Mouse (Mus musculus): ENCODE measurements around the gene Gpr137c.

Gpr137c gene

DNA sequence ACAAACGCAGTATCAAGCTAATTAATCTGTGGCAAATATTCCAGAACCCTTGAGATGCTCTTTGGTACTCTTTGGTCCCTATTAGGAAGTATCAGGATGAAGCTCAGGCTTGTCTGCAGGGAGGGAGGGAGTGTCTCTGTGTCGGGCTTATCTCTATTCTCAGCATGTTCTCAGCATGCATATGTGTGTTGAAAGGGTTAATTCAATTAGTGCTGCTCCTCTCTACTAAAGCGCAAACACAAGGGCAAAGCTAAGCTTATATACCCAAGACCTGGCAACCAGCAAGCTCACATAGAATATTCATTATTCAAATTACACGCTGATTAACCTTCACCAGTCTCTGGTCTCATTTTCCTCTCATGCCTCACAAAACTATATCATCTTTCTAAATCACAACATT, 84.4 kb downstream of the Gpr137c start:
- DNase-seq = no peak

DNA sequence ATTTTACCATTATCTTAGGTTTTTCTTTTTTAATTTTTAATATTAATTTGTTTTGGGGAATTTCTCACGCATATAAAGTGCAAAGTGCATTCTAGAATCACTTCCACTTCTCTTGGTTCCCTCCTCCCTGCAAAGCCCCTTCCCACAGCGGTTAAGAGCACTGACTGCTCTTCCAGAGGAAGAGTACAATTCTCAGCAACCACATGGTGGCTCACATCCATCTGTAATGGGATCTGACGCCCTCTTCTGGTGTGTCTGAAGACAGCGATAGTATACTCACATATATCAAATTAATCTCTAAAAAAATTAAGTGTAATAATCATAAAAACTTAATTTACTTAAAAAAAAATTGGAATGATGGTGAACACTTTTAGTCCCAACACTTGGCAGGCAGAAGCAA, 84.9 kb downstream of the Gpr137c start:
- DNase-seq = no peak

DNA sequence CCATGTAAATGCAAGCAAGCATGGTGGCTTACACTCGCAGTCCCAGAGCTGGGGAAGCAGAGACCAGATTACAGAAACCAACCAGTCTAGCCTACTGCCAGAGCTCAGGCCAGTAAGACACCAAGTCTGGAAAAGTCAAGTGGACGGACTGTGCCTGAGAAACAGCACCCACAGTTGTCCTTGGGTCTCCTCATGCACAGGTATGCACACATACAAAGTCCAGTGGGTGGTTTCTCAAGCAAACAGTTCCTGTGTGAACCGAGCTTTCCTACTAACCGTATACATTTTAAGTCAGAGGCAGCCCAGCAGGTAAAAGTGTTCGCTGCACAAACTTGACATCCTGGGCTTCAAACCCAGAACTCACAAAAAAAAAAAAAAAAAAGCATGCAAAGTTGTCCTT, 86.3 kb downstream of the Gpr137c start:
- DNase-seq = no peak

GRCm38 (mm10) chr14:45307630-45308328, 88.3 kb downstream of the Gpr137c start:
- no peak for DNase-seq

GRCm38 (mm10) chr14:45309646-45310045, 90.1 kb downstream of the Gpr137c start:
- DNase-seq = no peak

DNA sequence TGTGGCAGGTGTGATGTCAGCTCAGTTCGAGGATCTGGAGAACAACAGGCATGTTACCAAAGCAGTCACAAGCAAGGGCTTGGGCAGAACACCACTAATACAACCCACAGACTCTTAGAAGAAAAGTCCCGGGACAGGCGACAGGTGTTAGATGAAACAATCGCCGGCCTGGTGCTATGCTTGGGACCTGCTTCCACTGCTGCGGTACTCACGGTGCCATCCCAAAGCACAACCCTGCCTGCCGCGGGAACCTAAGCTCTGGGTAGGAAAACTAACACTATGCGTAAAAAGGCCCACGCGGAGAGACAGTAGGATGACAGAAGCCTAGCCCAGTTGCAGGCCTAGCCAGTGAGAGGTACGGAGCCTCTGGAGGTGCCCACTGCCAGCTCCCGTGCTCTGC, 90.6 kb downstream of the Gpr137c start:
- DNase-seq = no peak

GRCm38 (mm10) chr14:45316927-45317326, 97.4 kb downstream of the Gpr137c start:
- DNase-seq = no peak

- no peak for DNase-seq
These were observed 98.4 kb downstream of the Gpr137c start for GRCm38 (mm10) chr14:45317921-45318411.

DNA sequence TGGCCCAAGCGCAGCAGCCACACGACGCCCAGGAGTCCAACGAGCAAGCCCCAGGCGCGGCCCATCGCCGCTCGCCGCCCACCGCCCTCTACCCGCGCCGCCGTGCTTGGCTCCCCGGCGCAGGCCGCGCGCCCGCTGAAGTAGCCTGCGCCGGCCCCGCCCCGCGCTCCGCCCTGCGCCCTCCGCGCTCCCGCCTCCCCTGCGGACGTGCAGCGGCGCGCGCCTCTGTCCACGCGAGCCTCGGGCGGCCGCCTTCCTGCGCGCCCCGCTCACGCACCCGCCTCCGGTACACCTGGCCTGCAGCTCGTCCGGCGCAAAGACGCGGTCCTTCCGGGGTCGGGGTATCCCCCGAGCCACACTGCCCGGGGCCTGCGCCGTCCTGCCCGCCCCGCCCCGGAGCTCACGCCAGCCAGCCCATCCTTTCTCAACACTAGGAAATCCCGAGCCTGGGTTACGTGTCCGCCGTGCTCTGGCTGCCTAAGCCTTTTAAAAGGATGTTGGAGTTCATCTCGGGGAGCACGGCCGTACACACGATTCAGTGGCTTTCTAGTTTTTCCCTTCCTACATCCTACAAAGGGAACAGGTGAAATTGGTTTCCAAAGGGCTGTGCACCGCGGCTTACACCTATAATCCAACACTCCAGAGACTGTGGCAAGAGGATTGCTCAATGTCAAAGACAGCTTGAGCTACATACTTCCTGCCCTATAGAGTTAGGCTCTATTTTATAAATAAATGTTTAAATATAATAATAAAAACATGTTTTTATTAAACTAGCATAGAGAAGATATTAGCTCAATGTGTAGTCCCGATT, 99.1 kb downstream of the Gpr137c start, which contains the start of gene Ero1l:
TSS of gene Ero1l (minus strand) at position 346 of the 811 bp plus-strand sequence.
- DNase-seq = peak; percentile 94

DNA sequence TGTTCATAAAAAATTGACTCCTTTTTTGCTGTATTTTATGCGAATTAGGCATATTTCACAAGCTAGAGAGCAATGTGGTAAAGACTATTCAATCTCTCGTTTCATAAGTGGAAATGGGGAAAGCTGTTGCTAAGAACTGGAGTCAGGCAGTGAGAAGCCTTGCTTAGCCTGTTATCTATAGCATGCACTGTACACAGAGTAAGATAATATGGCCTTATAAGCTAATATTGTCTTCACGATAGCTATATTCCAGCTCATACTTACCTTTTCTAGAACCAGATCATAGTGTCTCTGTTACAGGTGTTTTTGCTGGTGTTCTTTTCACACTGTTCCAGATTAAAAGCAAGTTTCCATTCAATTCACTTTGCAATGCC, 99.7 kb downstream of the Gpr137c start:
- no peak for DNase-seq

GRCm38 (mm10) chr14:45320111-45320510, 100.6 kb downstream of the Gpr137c start:
- no peak for DNase-seq

GRCm38 (mm10) chr14:45321067-45321466, 101.5 kb downstream of the Gpr137c start:
- no peak for DNase-seq

- DNase-seq = no peak
These were observed 102.1 kb downstream of the Gpr137c start for GRCm38 (mm10) chr14:45321622-45322021.

DNA sequence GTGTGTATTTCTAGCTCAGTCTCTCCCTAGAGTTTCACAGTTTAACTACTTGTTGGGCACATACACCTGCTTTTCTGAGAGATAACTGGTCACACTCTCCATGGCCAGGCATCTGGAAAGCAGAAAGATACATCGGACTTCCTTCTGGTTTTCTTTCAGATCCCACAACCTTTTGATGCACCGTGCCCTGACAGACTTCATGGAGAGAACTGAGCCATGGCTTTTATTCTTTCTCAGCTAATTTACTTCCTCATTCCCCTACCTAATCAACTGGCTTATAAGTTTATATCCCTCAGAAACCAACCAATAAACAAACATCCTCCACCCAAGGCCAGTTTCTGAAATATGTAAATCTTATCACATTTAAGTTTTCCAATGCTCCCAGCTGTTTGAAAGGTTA, 102.9 kb downstream of the Gpr137c start:
- no peak for DNase-seq

GRCm38 (mm10) chr14:45323320-45323719, 103.8 kb downstream of the Gpr137c start:
- DNase-seq = no peak

DNA sequence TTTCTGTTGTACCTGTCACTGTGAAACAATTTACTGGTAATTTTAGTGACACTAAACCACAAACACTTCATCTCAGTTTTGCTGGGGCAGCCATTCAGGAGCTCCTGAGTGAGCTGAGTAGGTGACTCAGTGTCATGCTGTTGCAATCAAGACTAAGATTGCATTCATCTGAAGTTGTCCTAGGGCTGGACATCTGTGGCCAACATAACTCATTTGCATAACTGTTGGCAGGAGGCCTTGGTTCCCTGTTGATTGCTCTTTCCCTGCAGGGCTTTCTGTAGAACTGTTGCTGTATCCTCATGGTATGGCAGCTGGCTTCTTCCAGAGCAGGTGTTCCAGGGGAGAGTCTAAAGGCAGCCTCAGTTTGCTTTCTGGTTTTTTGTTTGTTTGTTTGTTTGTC, 106.0 kb downstream of the Gpr137c start:
- DNase-seq = no peak

DNA sequence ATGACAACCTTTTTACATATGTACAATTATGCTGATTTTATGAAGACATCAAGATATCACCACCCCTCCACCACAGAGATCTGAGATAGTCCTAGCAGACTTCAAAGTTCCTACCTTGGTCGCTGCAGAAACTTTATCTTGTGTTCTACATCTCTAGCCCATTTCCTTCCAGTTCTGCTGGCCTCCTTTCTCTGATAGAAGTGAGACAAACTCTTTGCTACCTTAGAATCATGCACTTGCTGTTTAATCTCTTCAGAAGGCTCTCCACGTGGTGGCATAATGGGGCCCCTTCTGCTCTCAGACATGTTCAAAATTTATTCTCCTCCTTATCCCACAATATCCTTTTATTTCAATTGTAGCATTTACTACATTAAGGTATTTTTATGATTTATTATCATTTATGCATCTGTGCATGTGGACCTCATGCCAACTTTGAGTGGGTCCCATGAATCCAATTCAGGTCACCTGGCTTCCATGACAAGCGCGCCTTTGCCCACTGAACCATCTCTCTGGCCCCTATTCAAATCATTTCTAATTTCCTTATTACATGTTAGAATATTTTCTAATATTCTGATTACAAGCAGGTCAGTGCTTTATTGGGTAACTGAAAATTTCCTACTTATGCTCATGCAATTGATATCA, 108.7 kb downstream of the Gpr137c start:
- no peak for DNase-seq

DNA sequence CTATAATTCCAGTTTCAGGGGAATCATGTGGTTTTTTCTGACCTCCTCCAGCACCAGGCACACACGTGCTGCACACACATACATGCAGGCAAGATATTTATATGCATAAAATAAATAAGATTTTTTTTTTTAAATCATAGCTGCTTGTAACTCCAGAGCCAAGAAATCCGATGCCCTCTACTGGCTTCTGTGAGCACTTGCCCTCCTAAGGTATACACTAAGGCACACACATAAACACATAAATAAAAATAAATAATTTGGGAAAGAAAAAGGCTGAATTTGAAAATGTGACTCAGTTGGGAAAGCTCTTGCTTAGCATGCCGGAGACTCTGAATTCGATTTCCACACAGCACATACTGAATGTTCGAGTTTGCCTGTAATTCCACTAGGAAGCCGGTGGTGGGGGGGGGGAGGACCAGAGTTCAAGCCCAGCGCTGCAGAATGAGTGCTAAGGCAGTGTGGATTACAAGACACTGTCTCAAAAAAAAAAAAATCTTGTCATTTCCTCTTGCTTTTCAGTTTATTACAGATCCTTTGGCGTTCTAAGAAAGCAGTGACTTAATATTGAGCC, 109.6 kb downstream of the Gpr137c start:
- DNase-seq = no peak

GRCm38 (mm10) chr14:45329589-45330181, 110.2 kb downstream of the Gpr137c start, which contains the start of gene Psmc6:
TSS of gene Psmc6 (plus strand) at chr14:45329788.
- DNase-seq = peak; percentile 95
